Mouse (Mus musculus): ENCODE results near the gene Gipr.

Gene Gipr

DNA sequence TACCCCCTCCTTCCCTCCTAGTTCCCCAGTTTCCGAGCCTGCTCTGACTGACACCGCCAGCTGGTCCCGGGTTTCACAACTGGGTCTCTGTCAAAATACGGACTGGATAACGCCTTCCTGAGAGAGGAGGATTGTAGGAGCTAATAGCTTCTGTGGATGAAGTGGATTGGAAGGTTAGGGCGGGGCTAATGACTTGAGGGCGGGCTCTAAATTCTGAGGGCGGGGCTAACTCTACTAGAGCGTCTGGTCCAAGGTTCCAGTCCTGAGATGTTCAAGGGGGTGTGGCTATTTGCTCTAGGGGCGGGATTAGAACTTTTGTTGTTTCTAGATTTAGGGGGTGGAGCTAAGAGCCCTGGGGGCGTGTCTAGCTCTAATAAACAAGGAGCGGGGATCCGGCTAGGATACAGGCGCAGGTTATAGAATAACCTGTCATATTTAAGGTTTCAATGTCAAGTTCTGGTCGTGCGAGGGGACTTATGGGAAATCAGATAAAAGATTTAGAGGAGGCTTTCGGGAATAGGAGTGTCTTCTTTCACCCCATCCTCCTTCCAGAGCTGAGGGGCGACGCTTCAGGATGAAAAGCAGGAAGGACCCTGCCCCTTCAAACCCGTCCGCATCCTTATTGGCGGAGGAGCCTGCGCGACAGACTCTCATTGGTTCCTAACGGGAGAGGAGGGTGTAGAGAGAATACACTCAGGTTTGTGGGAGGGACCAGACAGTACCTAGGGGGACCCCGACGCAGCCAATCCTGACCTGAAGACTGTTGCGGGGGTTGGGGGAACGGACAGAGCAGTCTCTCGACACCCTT is 10.0 kb upstream of the Gipr start, which contains the start of gene Eml2:
TSS of gene Eml2 (plus strand) at position 714 of the 808 bp plus-strand sequence.
- peaks cover 26% of the 10 kb centered on the region for H3K27me3 ChIP-seq (ENCODE audit: insufficient read depth, low read length)
- no peak for TF ChIP-seq NANOG (IDR thresholded peaks at IDR 0.05; ENCODE audit: borderline replicate concordance, low read length)
- no peak for TF ChIP-seq POU5F1 (IDR thresholded peaks at IDR 0.05; ENCODE audit: borderline replicate concordance, low read length)
- no peak for TF ChIP-seq CTCF (conservative IDR thresholded peaks at IDR 0.05; ENCODE audit: low read length)
- no peaks in the 10 kb centered on the region for H3K36me3 ChIP-seq (ENCODE audit: insufficient read depth, low read length)
- peaks cover 66% of the 10 kb centered on the region for H3K4me1 ChIP-seq (replicated peaks; ENCODE audit: low read depth, low read length)
- H3K9me3 ChIP-seq (ENCODE audit: low read length) = no peaks in the 10 kb centered on the region
- H3K4me3 ChIP-seq (replicated peaks; ENCODE audit: low read length) = peak within 1 kb of the TSS; percentile 77

GRCm38 (mm10) chr7:19172874-19173273 is 6.9 kb upstream of the Gipr start:
- peaks cover 27% of the 10 kb centered on the region for H3K27me3 ChIP-seq (ENCODE audit: insufficient read depth, low read length)
- no peak for TF ChIP-seq NANOG (IDR thresholded peaks at IDR 0.05; ENCODE audit: borderline replicate concordance, low read length)
- no peak for TF ChIP-seq POU5F1 (IDR thresholded peaks at IDR 0.05; ENCODE audit: borderline replicate concordance, low read length)
- TF ChIP-seq CTCF (conservative IDR thresholded peaks at IDR 0.05; ENCODE audit: low read length) = peak; percentile 79
- no peaks in the 10 kb centered on the region for H3K9me3 ChIP-seq (ENCODE audit: low read length)
- H3K4me3 ChIP-seq (replicated peaks; ENCODE audit: low read length) = peak overlapping the region; percentile 55; the same call in 1 of the 2 replicates
- peaks cover 58% of the 10 kb centered on the region for H3K4me1 ChIP-seq (replicated peaks; ENCODE audit: low read depth, low read length)
- H3K36me3 ChIP-seq (ENCODE audit: insufficient read depth, low read length) = no peaks in the 10 kb centered on the region

- no peaks in the 10 kb centered on the region for H3K36me3 ChIP-seq (ENCODE audit: insufficient read depth, low read length)
- H3K9me3 ChIP-seq (ENCODE audit: low read length) = no peaks in the 10 kb centered on the region
- TF ChIP-seq CTCF (conservative IDR thresholded peaks at IDR 0.05; ENCODE audit: low read length) = no peak
- no peak for TF ChIP-seq POU5F1 (IDR thresholded peaks at IDR 0.05; ENCODE audit: borderline replicate concordance, low read length)
- no peak for TF ChIP-seq NANOG (IDR thresholded peaks at IDR 0.05; ENCODE audit: borderline replicate concordance, low read length)
- peaks cover 49% of the 10 kb centered on the region for H3K4me1 ChIP-seq (replicated peaks; ENCODE audit: low read depth, low read length)
- peaks cover 16% of the 10 kb centered on the region for H3K27me3 ChIP-seq (ENCODE audit: insufficient read depth, low read length)
- H3K4me3 ChIP-seq (replicated peaks; ENCODE audit: low read length) = 0 out of 2 replicates have a peak overlapping the region, but pooled peaks have one; percentile 55
Observed at GRCm38 (mm10) chr7:19171831-19172230, 5.9 kb upstream of the Gipr start.

- Histone ChIP-seq H3K36me3 (ENCODE audit: insufficient read depth, low read length) (no peaks in the 10 kb centered on the region), H3K27me3 (ENCODE audit: insufficient read depth, low read length) (peaks cover 20% of the 10 kb centered on the region), H3K9me3 (ENCODE audit: low read length) (no peaks in the 10 kb centered on the region), H3K4me1 (replicated peaks; ENCODE audit: low read depth, low read length) (peaks cover 56% of the 10 kb centered on the region), H3K4me3 (replicated peaks; ENCODE audit: low read length) (no peak overlapping the region)
- no peak for TF ChIP-seq POU5F1 (IDR thresholded peaks at IDR 0.05; ENCODE audit: borderline replicate concordance, low read length)
- TF ChIP-seq NANOG (IDR thresholded peaks at IDR 0.05; ENCODE audit: borderline replicate concordance, low read length) = no peak
- TF ChIP-seq CTCF (conservative IDR thresholded peaks at IDR 0.05; ENCODE audit: low read length) = no peak
Observed at GRCm38 (mm10) chr7:19170142-19170541, 4.2 kb upstream of the Gipr start.

- Histone ChIP-seq H3K36me3 (ENCODE audit: insufficient read depth, low read length) (no peaks in the 10 kb centered on the region), H3K27me3 (ENCODE audit: insufficient read depth, low read length) (peaks cover 24% of the 10 kb centered on the region), H3K9me3 (ENCODE audit: low read length) (no peaks in the 10 kb centered on the region), H3K4me1 (replicated peaks; ENCODE audit: low read depth, low read length) (peaks cover 59% of the 10 kb centered on the region), H3K4me3 (replicated peaks; ENCODE audit: low read length) (no peak overlapping the region)
- no peak for TF ChIP-seq POU5F1 (IDR thresholded peaks at IDR 0.05; ENCODE audit: borderline replicate concordance, low read length)
- TF ChIP-seq NANOG (IDR thresholded peaks at IDR 0.05; ENCODE audit: borderline replicate concordance, low read length) = no peak
- TF ChIP-seq CTCF (conservative IDR thresholded peaks at IDR 0.05; ENCODE audit: low read length) = no peak
Observed at GRCm38 (mm10) chr7:19169506-19169905, 3.6 kb upstream of the Gipr start.

DNA sequence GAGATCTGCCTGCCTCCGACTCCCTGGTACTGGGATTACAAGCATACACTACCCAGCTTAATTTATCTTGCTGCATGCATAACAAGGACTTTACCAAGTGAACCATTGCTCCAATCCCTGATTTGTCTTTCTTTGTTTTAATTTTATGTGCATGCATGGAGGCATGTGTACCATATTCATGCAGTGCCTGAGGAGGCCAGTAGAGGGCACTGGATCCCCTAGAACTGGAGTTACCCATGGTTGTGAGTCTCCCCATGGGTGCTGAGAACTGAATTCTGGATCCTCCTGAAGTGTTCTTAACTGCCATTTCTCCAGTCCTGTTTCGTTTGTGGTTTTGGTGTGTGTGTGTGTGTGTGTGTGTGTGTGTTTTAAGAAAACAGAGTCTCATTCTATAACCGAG is 1.1 kb upstream of the Gipr start:
- H3K4me3 ChIP-seq (replicated peaks; ENCODE audit: low read length) = no peak overlapping the region

GRCm38 (mm10) chr7:19164978-19165377 is 949 bp downstream of the Gipr start:
- no peak for TF ChIP-seq CTCF (conservative IDR thresholded peaks at IDR 0.05; ENCODE audit: low read length)
- TF ChIP-seq NANOG (IDR thresholded peaks at IDR 0.05; ENCODE audit: borderline replicate concordance, low read length) = no peak
- TF ChIP-seq POU5F1 (IDR thresholded peaks at IDR 0.05; ENCODE audit: borderline replicate concordance, low read length) = no peak
- Histone ChIP-seq H3K4me3 (replicated peaks; ENCODE audit: low read length) (peak overlapping the region; percentile 66), H3K4me1 (replicated peaks; ENCODE audit: low read depth, low read length) (peaks cover 63% of the 10 kb centered on the region), H3K9me3 (ENCODE audit: low read length) (no peaks in the 10 kb centered on the region), H3K36me3 (ENCODE audit: insufficient read depth, low read length) (no peaks in the 10 kb centered on the region), H3K27me3 (ENCODE audit: insufficient read depth, low read length) (peaks cover 25% of the 10 kb centered on the region)

More for the DNA sequence above, 1.1 kb upstream of the Gipr start:
- TF ChIP-seq POU5F1 (IDR thresholded peaks at IDR 0.05; ENCODE audit: borderline replicate concordance, low read length) (no peak), NANOG (IDR thresholded peaks at IDR 0.05; ENCODE audit: borderline replicate concordance, low read length) (no peak), CTCF (conservative IDR thresholded peaks at IDR 0.05; ENCODE audit: low read length) (0 out of 2 replicates have a peak, but pooled peaks have one; percentile 7)
- Histone ChIP-seq H3K27me3 (ENCODE audit: insufficient read depth, low read length) (peaks cover 30% of the 10 kb centered on the region), H3K36me3 (ENCODE audit: insufficient read depth, low read length) (no peaks in the 10 kb centered on the region), H3K4me1 (replicated peaks; ENCODE audit: low read depth, low read length) (peaks cover 64% of the 10 kb centered on the region), H3K9me3 (ENCODE audit: low read length) (no peaks in the 10 kb centered on the region)

- peak overlapping the region; percentile 66 for H3K4me3 ChIP-seq (replicated peaks; ENCODE audit: low read length)
- H3K9me3 ChIP-seq (ENCODE audit: low read length) = no peaks in the 10 kb centered on the region
- H3K4me1 ChIP-seq (replicated peaks; ENCODE audit: low read depth, low read length) = peaks cover 64% of the 10 kb centered on the region
- no peak for TF ChIP-seq POU5F1 (IDR thresholded peaks at IDR 0.05; ENCODE audit: borderline replicate concordance, low read length)
- TF ChIP-seq CTCF (conservative IDR thresholded peaks at IDR 0.05; ENCODE audit: low read length) = no peak
- no peak for TF ChIP-seq NANOG (IDR thresholded peaks at IDR 0.05; ENCODE audit: borderline replicate concordance, low read length)
- peaks cover 25% of the 10 kb centered on the region for H3K27me3 ChIP-seq (ENCODE audit: insufficient read depth, low read length)
- no peaks in the 10 kb centered on the region for H3K36me3 ChIP-seq (ENCODE audit: insufficient read depth, low read length)
Observed at GRCm38 (mm10) chr7:19164189-19164588, 1.7 kb downstream of the Gipr start.
